Mouse (Mus musculus): Measurements from ENCODE around the gene Gm45753.

GRCm38 (mm10) chr8:45304354-45304753 is 3.9 kb downstream of the Gm45753 start:
- no peak for TF ChIP-seq CTCF (IDR thresholded peaks at IDR 0.05; ENCODE audit: control insufficient read depth, insufficient read depth, insufficient replicate concordance, low read depth, low read length)
- no peak for TF ChIP-seq POLR2A (IDR thresholded peaks at IDR 0.05; ENCODE audit: control insufficient read depth, low read depth, low read length)

Measured in testis, adult 2 months (tissue).